Mouse (Mus musculus) liver, embryonic 14.5 days (tissue): Measurements from ENCODE around the gene Popdc2.

ENCODE experiments used
- CTCF ChIP-seq: IDR thresholded peaks from 2 replicates; pipeline ENCODE4 v1.5.1; 2016; ENCODE audit warnings: antibody characterized with exemption, low read depth, control low read depth
- EP300 ChIP-seq: IDR thresholded peaks from 2 replicates; pipeline ENCODE4 v1.6.1; 2016; ENCODE audit warnings: antibody characterized with exemption, low read depth

- TF ChIP-seq CTCF (no peak), EP300 (no peak)
Measured at GRCm38 (mm10) chr16:38407584-38407983, 45.6 kb downstream of the Popdc2 start.
